In the genomic region with DNA sequence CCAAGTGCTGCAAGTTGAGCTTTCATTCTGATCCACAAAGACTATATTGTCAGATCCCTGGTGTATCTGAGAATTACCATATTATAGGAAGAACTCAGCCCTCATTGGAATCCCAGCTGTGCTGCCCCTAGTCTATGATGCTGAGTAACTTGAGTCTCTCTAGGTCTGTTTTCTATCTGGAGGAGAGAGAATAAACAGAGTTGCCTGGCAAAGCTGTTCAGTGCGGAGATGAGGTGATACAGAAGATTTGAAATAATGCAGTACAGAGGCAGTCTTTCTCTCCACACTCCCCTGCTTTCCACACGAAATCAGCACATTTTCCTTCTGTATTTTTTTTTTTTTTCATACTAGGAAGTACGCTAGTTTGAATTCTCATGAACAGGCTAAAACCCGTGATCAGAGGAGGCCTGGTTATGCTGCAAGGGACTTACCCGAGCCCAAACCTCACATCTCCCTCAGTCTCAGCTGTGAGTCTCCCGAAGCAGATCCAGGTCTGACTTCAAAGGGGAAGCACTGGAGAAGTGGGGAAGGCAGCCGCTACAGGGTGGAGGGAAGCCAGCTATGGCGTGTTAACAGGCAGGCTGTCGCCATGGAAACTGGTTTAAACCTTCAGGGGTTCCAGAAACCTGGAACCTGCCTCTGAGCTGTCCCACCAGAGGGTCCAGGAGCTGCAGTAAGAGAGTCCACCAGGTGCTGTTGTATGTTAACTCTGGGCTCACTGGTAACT, we compare ENCODE assay signal across 11 mouse cellular contexts. TPM values are rescaled to one million over a fixed set of nuclear protein-coding genes. Genes with fewer than 3 reads are reported as not detected.
DNase-seq lines count a peak whose midpoint lies in the region; ATAC-seq lines count a peak whose summit lies in the region.
"Had no signal": no experiment of that assay in that cellular context is flagged by ENCODE, and none has a peak within 500 bp of the region (broad histone marks: within the 10 kb centered on the region; RNA-seq: fewer than 3 reads in every experiment).

No protein-coding gene starts in this region.

- H3K27me3 ChIP-seq in embryonic facial prominence, embryonic 14.5 days (replicated peaks; ENCODE audit: control insufficient read depth, insufficient read depth, low read length): no peaks in the 10 kb centered on the region
- H3K27me3 ChIP-seq in liver, embryonic 16.5 days (ENCODE audit: control insufficient read depth, insufficient read depth, low read depth, low read length): no peaks in the 10 kb centered on the region
- H3K27me3 ChIP-seq: heart, embryonic 13.5 days had no signal

- ATAC-seq in embryonic facial prominence, embryonic 14.5 days (ENCODE audit: low read depth): peak; percentile 48; the same call in 1 of the 2 replicates
- peak; percentile 24; the same call in 1 of the 2 replicates for ATAC-seq in liver, embryonic 16.5 days (ENCODE audit: low read depth)
- no peak for ATAC-seq in activated CD4-positive, CD25-positive, alpha-beta regulatory T cell, adult 4 months

- H3K36me3 ChIP-seq in embryonic facial prominence, embryonic 14.5 days (ENCODE audit: control insufficient read depth, insufficient read depth, low read length): peaks cover 73% of the 10 kb centered on the region
- H3K36me3 ChIP-seq in liver, embryonic 16.5 days (ENCODE audit: control insufficient read depth, insufficient read depth): peaks cover 22% of the 10 kb centered on the region

- H3K4me3 ChIP-seq in embryonic facial prominence, embryonic 14.5 days (ENCODE audit: low read depth, low read length): no peak overlapping the region
- no peak overlapping the region for H3K4me3 ChIP-seq in liver, embryonic 16.5 days (ENCODE audit: low read depth, low read length)
- H3K4me3 ChIP-seq: heart, embryonic 13.5 days had no signal

- DNase-seq in layer of hippocampus, postnatal 10 days (ENCODE audit: low spot score in 2 of 2): peak; percentile 20 to 35
- DNase-seq in layer of hippocampus, postnatal 36 days: no peak
- DNase-seq in brain, adult 2 months (ENCODE audit: low read depth, low spot score): peak; percentile 53
- peak; percentile 69 for DNase-seq in embryonic facial prominence, embryonic 14.5 days (ENCODE audit: low spot score)
- no peak for DNase-seq in cerebellum, adult 11 months
- no peak for DNase-seq in adrenal gland, postnatal 25 days

- H3K4me1 ChIP-seq in embryonic facial prominence, embryonic 14.5 days (ENCODE audit: control insufficient read depth, insufficient read depth, low read length): peaks cover 18% of the 10 kb centered on the region
- H3K4me1 ChIP-seq in liver, embryonic 16.5 days (ENCODE audit: control insufficient read depth, low read depth, low read length): peaks cover 2% of the 10 kb centered on the region

- H3K9ac ChIP-seq in embryonic facial prominence, embryonic 14.5 days (ENCODE audit: low read depth, low read length): no peak overlapping the region
- no peak overlapping the region for H3K9ac ChIP-seq in liver, embryonic 16.5 days (ENCODE audit: low read depth, low read length)
- H3K9ac ChIP-seq: heart, embryonic 13.5 days; liver, embryonic 14.5 days had no signal

- H3K27ac ChIP-seq in embryonic facial prominence, embryonic 14.5 days (replicated peaks; ENCODE audit: low read depth, low read length): peak overlapping the region; percentile 80
- H3K27ac ChIP-seq in liver, embryonic 16.5 days (ENCODE audit: low read length): no peak overlapping the region
- H3K27ac ChIP-seq: heart, embryonic 13.5 days; liver, embryonic 14.5 days had no signal

- 56% methylated on average over 9 of the region's 9 CpGs for WGBS in embryonic facial prominence, embryonic 14.5 days
- 78% methylated on average over 9 of the region's 9 CpGs for WGBS in liver, embryonic 16.5 days (ENCODE audit: insufficient replicate concordance)

- H3K4me2 ChIP-seq in embryonic facial prominence, embryonic 14.5 days (ENCODE audit: low read depth, low read length): no peak overlapping the region
- H3K4me2 ChIP-seq in liver, embryonic 16.5 days (ENCODE audit: low read depth, low read length): no peak overlapping the region
- H3K4me2 ChIP-seq: heart, embryonic 13.5 days had no signal

- no peaks in the 10 kb centered on the region for H3K9me3 ChIP-seq in embryonic facial prominence, embryonic 14.5 days (ENCODE audit: control insufficient read depth, low read length)
- H3K9me3 ChIP-seq in liver, embryonic 16.5 days (replicated peaks; ENCODE audit: control insufficient read depth, low read length): no peaks in the 10 kb centered on the region
- H3K9me3 ChIP-seq: G1E; heart, embryonic 13.5 days had no signal

RNA-seq across cellular contexts. Expression of gene Lmbrd2, which starts 9.4 kb away (rescaled TPM):
- total RNA-seq in layer of hippocampus, postnatal 10 days (2021): 10 to 100 TPM; 55.0 to 58.0 TPM
- total RNA-seq in layer of hippocampus, postnatal 36 days (2021): 10 to 100 TPM; 56.8 to 62.8 TPM
- 4.3 and 6.2 TPM in 2 replicates for polyA plus RNA-seq in embryonic facial prominence, embryonic 14.5 days (2014; fragmentation: Nextera tagmentation; extraction: Ambion mirVana)
- 1.9 and 2.0 TPM in 2 replicates for polyA plus RNA-seq in liver, embryonic 16.5 days (2015; fragmentation: Nextera tagmentation; extraction: Ambion mirVana)
- 22.9 and 23.7 TPM in 2 replicates for total RNA-seq in adrenal gland, postnatal 25 days (2021)
- 1 to 10 TPM; 3.0 to 3.6 TPM for polyA plus RNA-seq in activated CD4-positive, CD25-positive, alpha-beta regulatory T cell, adult 4 months (2017; shearing (Covaris generic))

RNA-seq across cellular contexts. Expression of gene Skp2, which starts 24.3 kb away (rescaled TPM):
- total RNA-seq in layer of hippocampus, postnatal 10 days (2021): 1 to 10 TPM; 7.2 to 7.5 TPM
- 1 to 10 TPM; 5.2 to 5.3 TPM for total RNA-seq in layer of hippocampus, postnatal 36 days (2021)
- 76.9 and 89.2 TPM in 2 replicates for polyA plus RNA-seq in embryonic facial prominence, embryonic 14.5 days (2014; fragmentation: Nextera tagmentation; extraction: Ambion mirVana)
- 16.5 and 19.3 TPM in 2 replicates for polyA plus RNA-seq in liver, embryonic 16.5 days (2015; fragmentation: Nextera tagmentation; extraction: Ambion mirVana)
- 4.5 and 5.9 TPM in 2 replicates for total RNA-seq in adrenal gland, postnatal 25 days (2021)
- polyA plus RNA-seq in activated CD4-positive, CD25-positive, alpha-beta regulatory T cell, adult 4 months (2017; shearing (Covaris generic)): 1 to 10 TPM; 5.9 to 6.0 TPM

RNA-seq across cellular contexts. Expression of gene Nadk2, which starts 59.9 kb away (rescaled TPM):
- 10 to 100 TPM; 46.8 to 50.0 TPM for total RNA-seq in layer of hippocampus, postnatal 10 days (2021)
- 10 to 100 TPM; 68.6 to 70.3 TPM for total RNA-seq in layer of hippocampus, postnatal 36 days (2021)
- polyA plus RNA-seq in embryonic facial prominence, embryonic 14.5 days (2014; fragmentation: Nextera tagmentation; extraction: Ambion mirVana): 26.6 and 29.7 TPM in 2 replicates
- 85.7 and 88.8 TPM in 2 replicates for polyA plus RNA-seq in liver, embryonic 16.5 days (2015; fragmentation: Nextera tagmentation; extraction: Ambion mirVana)
- total RNA-seq in adrenal gland, postnatal 25 days (2021): 73.3 and 79.6 TPM in 2 replicates
- 1 to 10 TPM; 3.3 to 7.0 TPM for polyA plus RNA-seq in activated CD4-positive, CD25-positive, alpha-beta regulatory T cell, adult 4 months (2017; shearing (Covaris generic))

Comparison
In these comparisons a context has a peak if more than half of its experiments do, and no peak if none do; other contexts are left out.
1. DNase-seq: peak in layer of hippocampus, postnatal 10 days (2 of 2), brain, adult 2 months (single experiment) and embryonic facial prominence, embryonic 14.5 days (single experiment); none in layer of hippocampus, postnatal 36 days (0 of 2), cerebellum, adult 11 months (single experiment) and adrenal gland, postnatal 25 days (single experiment).